Mouse (Mus musculus) spleen, postnatal 36 days (tissue): ENCODE measurements around the gene Psma2.

Experiments used
- DNase-seq, 2 experiments: peaks; one replicate each; pipeline ENCODE4 v3.0.0; 2022; ENCODE audit warnings: low spot score in 2 of 2, mixed read lengths in 1 of 2

The Psma2 gene

GRCm38 (mm10) chr13:14612926-14613529 is at the start of gene Psma2, which contains the start of gene Mrpl32:
Gene Psma2 (plus strand): TSS chr13:14613240.
Gene Mrpl32 (minus strand): TSS chr13:14613165.
- DNase-seq = peak; percentile 97 to 98

- no peak for DNase-seq
Observed at GRCm38 (mm10) chr13:14574128-14574527, 38.9 kb upstream of the Psma2 start.

GRCm38 (mm10) chr13:14580392-14580791 is 32.6 kb upstream of the Psma2 start:
- no peak for DNase-seq

GRCm38 (mm10) chr13:14602744-14603143 is 10.3 kb upstream of the Psma2 start:
- no peak for DNase-seq

GRCm38 (mm10) chr13:14607616-14608015 is 5.4 kb upstream of the Psma2 start:
- no peak for DNase-seq

- no peak for DNase-seq
Observed at GRCm38 (mm10) chr13:14612463-14612862, 577 bp upstream of the Psma2 start.

GRCm38 (mm10) chr13:14613553-14613952 is 513 bp downstream of the Psma2 start:
- DNase-seq = no peak

GRCm38 (mm10) chr13:14618724-14619123 is 5.7 kb downstream of the Psma2 start:
- peak; percentile 53 to 67 for DNase-seq

- peak; percentile 90 to 92 for DNase-seq
Observed at GRCm38 (mm10) chr13:14629726-14630641, 16.9 kb downstream of the Psma2 start, which contains the start of gene AW209491. Gene AW209491 (plus strand): TSS chr13:14630154.

- no peak for DNase-seq
Observed at GRCm38 (mm10) chr13:14639998-14640397, 27.0 kb downstream of the Psma2 start.

GRCm38 (mm10) chr13:14649301-14649700 is 36.3 kb downstream of the Psma2 start:
- no peak for DNase-seq

- DNase-seq = no peak
Observed at GRCm38 (mm10) chr13:14667107-14667506, 54.1 kb downstream of the Psma2 start.

GRCm38 (mm10) chr13:14670342-14670741 is 57.3 kb downstream of the Psma2 start:
- DNase-seq = no peak

GRCm38 (mm10) chr13:14688955-14689354 is 75.9 kb downstream of the Psma2 start:
- DNase-seq = no peak

- no peak for DNase-seq
Observed at GRCm38 (mm10) chr13:14716801-14717200, 103.8 kb downstream of the Psma2 start.

- DNase-seq = no peak
Observed at GRCm38 (mm10) chr13:14717755-14718154, 104.7 kb downstream of the Psma2 start.
